18 mouse cellular contexts compared by ENCODE assay signal in the genomic region with DNA sequence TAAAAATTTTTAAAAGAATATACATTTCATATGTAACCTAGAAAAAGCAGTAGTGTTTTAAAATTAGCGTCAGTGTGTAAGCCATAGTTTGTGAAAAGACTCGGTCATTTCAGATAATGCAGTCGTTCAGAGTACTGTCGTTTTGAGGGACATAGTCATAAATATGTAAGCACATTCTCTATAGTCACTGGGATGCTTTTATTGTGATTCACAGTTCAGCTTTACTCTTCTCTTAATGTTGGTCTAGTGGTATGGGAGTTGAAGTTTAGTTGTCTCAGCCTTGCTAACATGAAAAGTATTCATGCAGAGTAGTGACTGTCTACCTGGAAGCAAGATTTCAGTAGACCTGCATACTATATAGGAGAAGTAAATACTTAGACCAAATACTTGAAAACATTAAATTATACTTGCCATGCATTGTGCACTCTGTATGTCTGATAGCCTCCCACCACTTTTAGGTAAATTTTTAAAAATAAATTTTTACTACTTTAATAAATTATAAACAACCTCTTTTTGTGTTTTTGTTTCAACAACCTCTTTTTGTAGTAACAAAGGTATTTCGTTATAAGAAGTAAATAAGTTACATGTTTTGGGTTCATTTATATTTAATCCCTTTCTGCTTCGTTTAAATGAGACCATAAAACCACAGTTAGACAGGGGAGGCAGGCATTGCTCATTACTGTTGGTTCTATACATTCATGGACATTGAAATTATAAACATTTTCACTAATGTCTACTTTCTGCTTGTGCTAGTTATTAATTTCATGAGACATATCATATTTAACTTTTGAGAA.
DNase-seq lines count a peak whose midpoint lies in the region; ATAC-seq and TF ChIP-seq lines count a peak whose summit lies in the region.
"Had no signal": no experiment of that assay in that cellular context is flagged by ENCODE, and none has a peak within 500 bp of the region (broad histone marks: within the 10 kb centered on the region; RNA-seq: fewer than 3 reads in every experiment).

No protein-coding gene starts in this region.

- 28% methylated on average over 6 of the region's 6 CpGs for WGBS in liver, embryonic 14.5 days (ENCODE audit: insufficient replicate concordance)
- 79% methylated on average over 6 of the region's 6 CpGs for WGBS in kidney, embryonic 14.5 days

- H3K4me3 ChIP-seq in MEL (ENCODE audit: control insufficient read depth in 1 of 2, insufficient read depth in 1 of 2, low read depth in 2 of 2, low read length in 2 of 2): peak overlapping the region in 1 of 2 experiments; percentile 50; a peak in 2 of 4 replicates
- no peak overlapping the region for H3K4me3 ChIP-seq in liver, embryonic 14.5 days (ENCODE audit: insufficient read depth in 1 of 2, low read depth in 2 of 2, low read length in 2 of 2)
- H3K4me3 ChIP-seq in kidney, embryonic 14.5 days (ENCODE audit: low read length): no peak overlapping the region
- H3K4me3 ChIP-seq: hindbrain, embryonic 10.5 days; intestine, embryonic 15.5 days; limb, embryonic 12.5 days; midbrain, embryonic 15.5 days; neural tube, embryonic 12.5 days had no signal

- H3K9me3 ChIP-seq in MEL (replicated peaks; ENCODE audit: insufficient read depth, low read length): no peaks in the 10 kb centered on the region
- no peaks in the 10 kb centered on the region for H3K9me3 ChIP-seq in liver, embryonic 14.5 days (ENCODE audit: control insufficient read depth, low read length)
- H3K9me3 ChIP-seq in kidney, embryonic 14.5 days (ENCODE audit: control insufficient read depth, low read length): no peaks in the 10 kb centered on the region
- H3K9me3 ChIP-seq: hindbrain, embryonic 10.5 days; intestine, embryonic 15.5 days; limb, embryonic 12.5 days; midbrain, embryonic 15.5 days; neural tube, embryonic 12.5 days had no signal

- peaks cover 9% of the 10 kb centered on the region for H3K79me2 ChIP-seq in MEL (ENCODE audit: control insufficient read depth, insufficient read depth, low read length, poor library complexity)

- no peak for TF ChIP-seq RAD21 in MEL (IDR thresholded peaks at IDR 0.05; ENCODE audit: low read depth, low read length)

- peak overlapping the region; percentile 74 for H3K9ac ChIP-seq in MEL (ENCODE audit: control insufficient read depth, low read depth, low read length, poor library complexity, severe bottlenecking)
- no peak overlapping the region for H3K9ac ChIP-seq in liver, embryonic 14.5 days (replicated peaks)
- H3K9ac ChIP-seq in kidney, embryonic 14.5 days (ENCODE audit: low read depth, low read length): no peak overlapping the region
- H3K9ac ChIP-seq: intestine, embryonic 15.5 days; limb, embryonic 12.5 days; midbrain, embryonic 15.5 days; neural tube, embryonic 12.5 days had no signal

- peak; percentile 41; the same call in 1 of the 2 replicates for ATAC-seq in liver, embryonic 14.5 days (ENCODE audit: insufficient read depth)
- ATAC-seq in kidney, embryonic 14.5 days (ENCODE audit: low FRiP score, low TSS enrichment): no peak
- ATAC-seq: forebrain, embryonic 14.5 days; intestine, embryonic 15.5 days; midbrain, embryonic 15.5 days; Patski had no signal

- H3K36me3 ChIP-seq in MEL (ENCODE audit: control insufficient read depth in 1 of 2, insufficient read depth in 2 of 2, low read length in 2 of 2): peaks cover 0 to 55% of the 10 kb centered on the region in 2 experiments; a peak in 2 of 4 replicates
- H3K36me3 ChIP-seq in liver, embryonic 14.5 days (replicated peaks; ENCODE audit: control insufficient read depth, insufficient read depth, low read depth): no peaks in the 10 kb centered on the region
- H3K36me3 ChIP-seq in kidney, embryonic 14.5 days (ENCODE audit: control insufficient read depth, insufficient read depth, low read length): no peaks in the 10 kb centered on the region
- H3K36me3 ChIP-seq: hindbrain, embryonic 10.5 days; intestine, embryonic 15.5 days; limb, embryonic 12.5 days; midbrain, embryonic 15.5 days; neural tube, embryonic 12.5 days had no signal

- DNase-seq in MEL (ENCODE audit: low read depth, low spot score): no peak
- peak; percentile 11 for DNase-seq in c-Kit-positive CD71-positive TER-119-negative erythroid progenitor cells, embryonic 14.5 days (ENCODE audit: low read depth)
- DNase-seq in liver, embryonic 14.5 days (ENCODE audit: low read depth in 3 of 3, low spot score in 3 of 3): no peak
- peak; percentile 23 for DNase-seq in naive thymus-derived CD4-positive, alpha-beta T cell, adult 2 months (ENCODE audit: low read depth)
- no peak for DNase-seq in gastrocnemius, adult 18-20 months (ENCODE audit: low spot score)
- no peak for DNase-seq in adrenal gland, adult 18-20 months (ENCODE audit: low spot score in 2 of 2)
- no peak for DNase-seq in urinary bladder, postnatal 10 days (ENCODE audit: low spot score)
- DNase-seq: cerebellum, adult 9-11 months; lung, adult 18-20 months had no signal

- no peak for TF ChIP-seq EP300 in MEL (IDR thresholded peaks at IDR 0.05; ENCODE audit: low read depth in 1 of 2, low read length in 2 of 2)
- no peak for TF ChIP-seq EP300 in liver, embryonic 14.5 days (IDR thresholded peaks at IDR 0.05; ENCODE audit: low read depth)

- no peaks in the 10 kb centered on the region for H3K27me3 ChIP-seq in MEL (ENCODE audit: control insufficient read depth in 1 of 2, insufficient read depth in 2 of 2, low read length in 2 of 2)
- no peaks in the 10 kb centered on the region for H3K27me3 ChIP-seq in liver, embryonic 14.5 days (ENCODE audit: control insufficient read depth, insufficient read depth, low read length)
- no peaks in the 10 kb centered on the region for H3K27me3 ChIP-seq in kidney, embryonic 14.5 days (ENCODE audit: control insufficient read depth, insufficient read depth, low read length)
- H3K27me3 ChIP-seq: intestine, embryonic 15.5 days; limb, embryonic 12.5 days; midbrain, embryonic 15.5 days; neural tube, embryonic 12.5 days; Patski had no signal

- no peak overlapping the region for H3K4me2 ChIP-seq in liver, embryonic 14.5 days (ENCODE audit: low read depth)
- H3K4me2 ChIP-seq in kidney, embryonic 14.5 days (replicated peaks; ENCODE audit: low read depth, low read length): no peak overlapping the region
- H3K4me2 ChIP-seq: intestine, embryonic 15.5 days; limb, embryonic 12.5 days; midbrain, embryonic 15.5 days; neural tube, embryonic 12.5 days had no signal

- no peak for TF ChIP-seq CTCF in MEL (IDR thresholded peaks at IDR 0.05 in 2 of 3, conservative IDR thresholded peaks at IDR 0.05 in 1 of 3; ENCODE audit: control insufficient read depth in 1 of 3, insufficient read depth in 1 of 3, low read depth in 2 of 3, low read length in 3 of 3, poor library complexity in 1 of 3, severe bottlenecking in 1 of 3)
- no peak for TF ChIP-seq CTCF in liver, embryonic 14.5 days (IDR thresholded peaks at IDR 0.05; ENCODE audit: low read depth)

- peaks cover 18 to 43% of the 10 kb centered on the region in 2 experiments for H3K4me1 ChIP-seq in MEL (ENCODE audit: control insufficient read depth in 1 of 2, insufficient read depth in 2 of 2, low read length in 2 of 2)
- H3K4me1 ChIP-seq in liver, embryonic 14.5 days (replicated peaks; ENCODE audit: control insufficient read depth in 2 of 2, insufficient read depth in 2 of 2, low read length in 1 of 2): peaks cover 0 to 2% of the 10 kb centered on the region in 2 experiments; a peak in 2 of 4 replicates
- H3K4me1 ChIP-seq in kidney, embryonic 14.5 days (ENCODE audit: control insufficient read depth, insufficient read depth, low read length): no peaks in the 10 kb centered on the region
- H3K4me1 ChIP-seq: hindbrain, embryonic 10.5 days; intestine, embryonic 15.5 days; limb, embryonic 12.5 days; midbrain, embryonic 15.5 days; neural tube, embryonic 12.5 days had no signal

- no peak for TF ChIP-seq POLR2A in MEL (IDR thresholded peaks at IDR 0.05; ENCODE audit: control insufficient read depth in 1 of 2, insufficient read depth in 1 of 2, low read depth in 1 of 2, low read length in 2 of 2, poor library complexity in 1 of 2)

- peak overlapping the region; percentile 96 for H3K27ac ChIP-seq in MEL (ENCODE audit: control insufficient read depth, low read depth, low read length)
- no peak overlapping the region for H3K27ac ChIP-seq in liver, embryonic 14.5 days
- no peak overlapping the region for H3K27ac ChIP-seq in kidney, embryonic 14.5 days (ENCODE audit: low read depth, low read length)
- H3K27ac ChIP-seq: hindbrain, embryonic 10.5 days; intestine, embryonic 15.5 days; kidney, postnatal 0 days; limb, embryonic 12.5 days; midbrain, embryonic 15.5 days; neural tube, embryonic 12.5 days had no signal

TF ChIP-seq in MEL, 35 proteins besides CTCF, POLR2A, EP300 and RAD21:
- no peak for TF ChIP-seq TCF12 (IDR thresholded peaks at IDR 0.05; ENCODE audit: low read depth, low read length)
- TF ChIP-seq ZC3H11A (IDR thresholded peaks at IDR 0.05; ENCODE audit: low read depth, low read length): no peak
- no peak for TF ChIP-seq USF2 (IDR thresholded peaks at IDR 0.05; ENCODE audit: borderline replicate concordance in 1 of 2, insufficient read depth in 1 of 2, low read depth in 1 of 2, low read length in 2 of 2)
- TF ChIP-seq ELF1 (IDR thresholded peaks at IDR 0.05; ENCODE audit: low read depth, low read length): no peak
- no peak for TF ChIP-seq SIN3A (IDR thresholded peaks at IDR 0.05; ENCODE audit: low read length)
- no peak for TF ChIP-seq MAFK (IDR thresholded peaks at IDR 0.05; ENCODE audit: borderline replicate concordance, low read depth, low read length)
- TF ChIP-seq SMC3 (IDR thresholded peaks at IDR 0.05; ENCODE audit: low read depth, low read length): no peak
- no peak for TF ChIP-seq MYC (IDR thresholded peaks at IDR 0.05; ENCODE audit: low read depth, low read length)

Comparison
In these comparisons a context has a peak if more than half of its experiments do, and no peak if none do; other contexts are left out.
1. DNase-seq: peak in c-Kit-positive CD71-positive TER-119-negative erythroid progenitor cells, embryonic 14.5 days (single experiment) and naive thymus-derived CD4-positive, alpha-beta T cell, adult 2 months (single experiment); none in MEL (single experiment), liver, embryonic 14.5 days (0 of 3), gastrocnemius, adult 18-20 months (single experiment), adrenal gland, adult 18-20 months (0 of 2) and urinary bladder, postnatal 10 days (single experiment).